In genomic region chr17:55956129-55956528, GRCm38 (mm10) we compare ENCODE assay signal across 8 mouse cellular contexts. TPM values are rescaled to one million over a fixed set of nuclear protein-coding genes. Genes with fewer than 3 reads are reported as not detected.
DNase-seq lines count a peak whose midpoint lies in the region; ATAC-seq lines count a peak whose summit lies in the region.

No protein-coding gene starts in this region.

- intact Hi-C loops in heart, postnatal 10 days (cut with DNase I) = loop anchor here (2.0 to 5.0 kb wide), 2 partner anchors 253 to 296 kb away; no protein-coding TSS in a partner anchor

- DNase-seq in ovary, adult 18-20 months (ENCODE audit: low spot score) = peak; percentile 33
- no peak for DNase-seq in ovary, postnatal 10 days (ENCODE audit: low spot score)
- DNase-seq in embryo, embryonic 10 days (ENCODE audit: low spot score) = peak; percentile 78
- peak; percentile 43 to 53 for DNase-seq in heart, postnatal 10 days
- DNase-seq in layer of hippocampus, adult 18-20 months (ENCODE audit: low spot score in 2 of 2) = peak; percentile 70 to 72
- peak; percentile 83 to 90 for DNase-seq in lung, adult 18-20 months
- DNase-seq in retina, embryonic 14.5 days (ENCODE audit: low spot score) = peak; percentile 66

- ATAC-seq in activated CD4-positive, CD25-positive, alpha-beta regulatory T cell, adult 4 months = no peak

RNA-seq across cellular contexts. Expression of gene Yju2, which starts 2.8 kb away (rescaled TPM):
- 10 to 100 TPM; 12.8 TPM for total RNA-seq in heart, postnatal 10 days (2021)
- 10 to 100 TPM; 16.9 to 17.5 TPM for total RNA-seq in layer of hippocampus, adult 18-20 months (2021)
- 10 to 100 TPM; 26.9 to 30.2 TPM for polyA plus RNA-seq in activated CD4-positive, CD25-positive, alpha-beta regulatory T cell, adult 4 months (2017; shearing (Covaris generic))

RNA-seq across cellular contexts. Expression of gene Ebi3, which starts 3.7 kb away (rescaled TPM):
- total RNA-seq in heart, postnatal 10 days (2021) = under 1 TPM; 0.22 to 0.82 TPM
- total RNA-seq in layer of hippocampus, adult 18-20 months (2021) = 1 to 10 TPM; 1.4 to 1.5 TPM
- 10 to 100 TPM; 52.7 to 95.2 TPM for polyA plus RNA-seq in activated CD4-positive, CD25-positive, alpha-beta regulatory T cell, adult 4 months (2017; shearing (Covaris generic))

RNA-seq across cellular contexts. Expression of gene Zfp119b, which starts 6.8 kb away (rescaled TPM):
- 1 to 10 TPM; 4.4 to 4.5 TPM for total RNA-seq in heart, postnatal 10 days (2021)
- total RNA-seq in layer of hippocampus, adult 18-20 months (2021) = 1 to 10 TPM; 2.9 to 3.6 TPM
- 10 to 100 TPM; 17.2 to 17.4 TPM for polyA plus RNA-seq in activated CD4-positive, CD25-positive, alpha-beta regulatory T cell, adult 4 months (2017; shearing (Covaris generic))

RNA-seq across cellular contexts. Expression of gene Shd, which starts 14.1 kb away (rescaled TPM):
- total RNA-seq in heart, postnatal 10 days (2021) = 1 to 10 TPM; 1.8 to 3.4 TPM
- total RNA-seq in layer of hippocampus, adult 18-20 months (2021) = 10 to 100 TPM; 21.1 to 21.2 TPM
- not detected for polyA plus RNA-seq in activated CD4-positive, CD25-positive, alpha-beta regulatory T cell, adult 4 months (2017; shearing (Covaris generic))

RNA-seq across cellular contexts. Expression of gene Fsd1, which starts 30.2 kb away (rescaled TPM):
- under 1 TPM in 1 of 2 experiments, not detected in 1; 0.31 TPM for total RNA-seq in heart, postnatal 10 days (2021)
- total RNA-seq in layer of hippocampus, adult 18-20 months (2021) = 10 to 100 TPM; 68.1 to 68.2 TPM
- not detected for polyA plus RNA-seq in activated CD4-positive, CD25-positive, alpha-beta regulatory T cell, adult 4 months (2017; shearing (Covaris generic))
